Mouse (Mus musculus) stomach, postnatal 0 days (tissue): ENCODE data around the gene Bbs4. TPM values are rescaled to one million over a fixed set of nuclear protein-coding genes. Genes with fewer than 3 reads are reported as not detected.

ENCODE experiments used
- ATAC-seq: fragments of 200-750 bp; cut with Nextera tagmentation; 2 replicates; pipeline ENCODE4 v1.8.0; 2017; ENCODE audit not compliant: low FRiP score, low TSS enrichment
- DNase-seq: peaks from one replicate; pipeline ENCODE4 v3.0.0-alpha.2; 2016; ENCODE audit warnings: low spot score
- H3K27ac ChIP-seq: fragments of 300-500 bp; sonication (generic); replicated peaks from 2 replicates; pipeline ENCODE4 v1.5.1; 2014; ENCODE audit warnings: mild to moderate bottlenecking, control low read depth
- H3K27me3 ChIP-seq: fragments of 300-500 bp; sonication (generic); 2 replicates; pipeline ENCODE4 v1.6.1; 2014; ENCODE audit warnings: low read length; ENCODE audit not compliant: control insufficient read depth, insufficient read depth
- H3K36me3 ChIP-seq: fragments of 300-500 bp; sonication (generic); 2 replicates; pipeline ENCODE4 v1.6.1; 2014; ENCODE audit warnings: low read length, mixed read lengths; ENCODE audit not compliant: control insufficient read depth, insufficient read depth
- H3K4me1 ChIP-seq: fragments of 300-500 bp; sonication (generic); replicated peaks from 2 replicates; pipeline ENCODE4 v1.6.1; 2014; ENCODE audit warnings: antibody characterized with exemption; ENCODE audit not compliant: control insufficient read depth, insufficient read depth
- H3K4me2 ChIP-seq: fragments of 300-500 bp; sonication (generic); replicated peaks from 2 replicates; pipeline ENCODE4 v1.6.1; 2014; ENCODE audit warnings: low read depth, mild to moderate bottlenecking, control low read depth, moderate library complexity
- H3K4me3 ChIP-seq: fragments of 300-500 bp; sonication (generic); 2 replicates; pipeline ENCODE4 v1.5.1; 2014; ENCODE audit warnings: low read depth, low read length, control low read depth
- H3K9ac ChIP-seq: fragments of 300-500 bp; sonication (generic); 2 replicates; pipeline ENCODE4 v1.6.1; 2014; ENCODE audit warnings: mild to moderate bottlenecking, low read length, control low read depth, mixed read lengths
- H3K9me3 ChIP-seq: fragments of 300-500 bp; sonication (generic); 2 replicates; pipeline ENCODE4 v1.6.1; 2016; ENCODE audit warnings: low read length; ENCODE audit not compliant: control insufficient read depth
- CTCF ChIP-seq: IDR thresholded peaks from 2 replicates; pipeline ENCODE4 v1.5.1; 2016; ENCODE audit warnings: antibody characterized with exemption, low read depth, mild to moderate bottlenecking, moderate library complexity
- EP300 ChIP-seq: optimal IDR thresholded peaks from 2 replicates; pipeline ENCODE3; 2016; ENCODE audit warnings: antibody characterized with exemption
- WGBS: fragments of 180-500 bp; shearing (Covaris S2); extraction: QIAGEN DNeasy Blood & Tissue Kit; methylation state at CpG from one replicate; pipeline ENCODE4 v1.1.7; 2014; 5-methylcytosine and 5-hydroxymethylcytosine counted together
- polyA plus RNA-seq: library from polyadenylated mRNA; unstranded; fragments of >200 nt; fragmentation: Nextera tagmentation; extraction: Ambion mirVana; gene quantifications from 2 replicates; pipeline ENCODE4 v1.2.1, GENCODE M21; 2015

Gene Bbs4
- polyA plus RNA-seq, 1 experiment from 2014 or later: 6.7 TPM

- ATAC-seq: no peak
- Histone ChIP-seq H3K9me3 (no peaks in the 10 kb centered on the region), H3K27ac (no peak overlapping the region), H3K4me1 (no peaks in the 10 kb centered on the region), H3K27me3 (no peaks in the 10 kb centered on the region), H3K4me3 (no peak overlapping the region), H3K36me3 (no peaks in the 10 kb centered on the region), H3K9ac (no peak overlapping the region), H3K4me2 (no peak overlapping the region)
- no peak for DNase-seq
- WGBS: 90% methylated on average over 19 of the region's 19 CpGs
- TF ChIP-seq EP300 (no peak), CTCF (no peak)
Measured at GRCm38 (mm10) chr9:59274846-59275455, 78.4 kb downstream of the Bbs4 start.

GRCm38 (mm10) chr9:59273199-59273598, 80.1 kb downstream of the Bbs4 start:
- H3K9ac ChIP-seq: no peak overlapping the region
- ATAC-seq: no peak
- no peak overlapping the region for H3K27ac ChIP-seq
- no peak overlapping the region for H3K4me3 ChIP-seq
- no peaks in the 10 kb centered on the region for H3K4me1 ChIP-seq
- no peak overlapping the region for H3K4me2 ChIP-seq
- no peaks in the 10 kb centered on the region for H3K27me3 ChIP-seq
- DNase-seq: no peak
- no peaks in the 10 kb centered on the region for H3K36me3 ChIP-seq
- no peaks in the 10 kb centered on the region for H3K9me3 ChIP-seq
- TF ChIP-seq EP300 (no peak), CTCF (peak; percentile 21; the same call in 1 of the 2 replicates)

Other genes starting within 250 kb of the Bbs4 start
- 14.8 and 16.0 TPM in 2 replicates for gene Adpgk, start 62.0 kb downstream of the Bbs4 start, polyA plus RNA-seq
- gene Arih1, start 133.1 kb upstream of the Bbs4 start, polyA plus RNA-seq: 4.9 and 8.1 TPM in 2 replicates
- 39.2 and 42.3 TPM in 2 replicates for gene Hexa, start 186.0 kb upstream of the Bbs4 start, polyA plus RNA-seq
- 0.25 and 0.59 TPM in 2 replicates for gene Tmem202, start 186.3 kb upstream of the Bbs4 start, polyA plus RNA-seq
- 4.5 and 4.8 TPM in 2 replicates for gene Celf6, start 224.4 kb upstream of the Bbs4 start, polyA plus RNA-seq